Mouse (Mus musculus) heart, postnatal 14 days (tissue): ENCODE data around the gene Cyp2d22. TPM values are rescaled to one million over a fixed set of nuclear protein-coding genes. Genes with fewer than 3 reads are reported as not detected.

Experiments used
- DNase-seq, 2 experiments: peaks; one replicate each; pipeline ENCODE4 v3.0.0; 2021 to 2022
- intact Hi-C: fragments of 180-260 bp; cut with DNase I; formaldehyde crosslinking; loops from one replicate; pipeline ENCODE4 v1.15.1; 2025
- microRNA-seq, 2 experiments: library from miRNA; unstranded; fragments of <30 nt; microRNA quantifications; one replicate each; pipeline ENCODE4 v1.2.0; 2021 to 2022
- total RNA-seq, 2 experiments: library from RNA; stranded (reverse); gene quantifications; 2 replicates each; pipeline ENCODE4 v1.2.3; 2021

Gene Cyp2d22
- total RNA-seq, 2 experiments from 2014 or later: 21.9 to 25.7 TPM

- intact Hi-C loops: no loop called here
- no peak for DNase-seq
These were observed 57.9 kb downstream of the Cyp2d22 start for GRCm38 (mm10) chr15:82322195-82322594.

Small RNA genes within 50 kb of the gene (microRNA-seq; reads per million reads assigned to microRNA genes)
- gene Gm25990 (0 reads per million in 2 experiments), gene Gm27331 (0 reads per million in 2 experiments), gene Mir7684 (0 reads per million in 2 experiments)

Other genes starting within 250 kb of the Cyp2d22 start
- 10 to 100 TPM; 18.7 to 22.6 TPM for gene Srebf2, start 233.1 kb downstream of the Cyp2d22 start, total RNA-seq
- gene Shisa8, start 167.4 kb downstream of the Cyp2d22 start, total RNA-seq: under 1 TPM; 0.14 to 0.34 TPM
- gene Tnfrsf13c, start 155.9 kb downstream of the Cyp2d22 start, total RNA-seq: under 1 TPM; 0.24 TPM
- 1 to 10 TPM; 1.9 to 3.2 TPM for gene Cenpm, start 135.5 kb downstream of the Cyp2d22 start, total RNA-seq
- gene 1500009C09Rik, start 127.9 kb downstream of the Cyp2d22 start, total RNA-seq: not detected
- gene Sept3, start 105.4 kb downstream of the Cyp2d22 start, total RNA-seq: under 1 TPM; 0.17 to 0.24 TPM
- not detected for gene Wbp2nl, start 81.3 kb downstream of the Cyp2d22 start, total RNA-seq
- gene Naga, start 41.3 kb downstream of the Cyp2d22 start, total RNA-seq: 10 to 100 TPM; 28.9 to 33.4 TPM
- gene Pheta2, start 41.3 kb downstream of the Cyp2d22 start, total RNA-seq: 1 to 10 TPM; 2.0 to 2.3 TPM
- 100 to 1,000 TPM; 197 to 205 TPM for gene Smdt1, start 41.3 kb downstream of the Cyp2d22 start, total RNA-seq
- gene Ndufa6, start 25.9 kb downstream of the Cyp2d22 start, total RNA-seq: 100 to 1,000 TPM; 577 to 610 TPM
- gene Cyp2d11, start 13.8 kb upstream of the Cyp2d22 start, total RNA-seq: not detected
- under 1 TPM in 1 of 2 experiments, not detected in 1; 0.43 TPM for gene Cyp2d10, start 26.9 kb upstream of the Cyp2d22 start, total RNA-seq
- not detected for gene Cyp2d9, start 53.2 kb upstream of the Cyp2d22 start, total RNA-seq
- not detected for gene Cyp2d12, start 174.8 kb upstream of the Cyp2d22 start, total RNA-seq
- gene Cyp2d34, start 240.7 kb upstream of the Cyp2d22 start, total RNA-seq: not detected